Mouse (Mus musculus) embryonic facial prominence, embryonic 15.5 days (tissue): ENCODE results near the gene Emc3. TPM values are rescaled to one million over a fixed set of nuclear protein-coding genes. Genes with fewer than 3 reads are reported as not detected.
A peak's percentile ranks its signal among the peaks of the same experiment; 100 is the strongest.

Source experiments
- ATAC-seq: fragments of 200-750 bp; cut with Nextera tagmentation; 2 replicates; pipeline ENCODE4 v1.8.0; 2017; ENCODE audit warnings: low read depth, moderate TSS enrichment; ENCODE audit not compliant: insufficient number of reproducible peaks, low FRiP score, low TSS enrichment
- H3K27ac ChIP-seq: fragments of 300-500 bp; sonication (generic); replicated peaks from 2 replicates; pipeline ENCODE4 v1.5.1; 2015; ENCODE audit warnings: mild to moderate bottlenecking, inconsistent platforms
- H3K27me3 ChIP-seq: fragments of 300-500 bp; sonication (generic); 2 replicates; pipeline ENCODE4 v1.6.1; 2015; ENCODE audit warnings: inconsistent platforms
- H3K36me3 ChIP-seq: fragments of 300-500 bp; sonication (generic); 2 replicates; pipeline ENCODE4 v1.6.1; 2015; ENCODE audit warnings: mild to moderate bottlenecking, inconsistent platforms
- H3K4me1 ChIP-seq: fragments of 300-500 bp; sonication (generic); 2 replicates; pipeline ENCODE4 v1.6.1; 2015; ENCODE audit warnings: inconsistent platforms
- H3K4me2 ChIP-seq: fragments of 300-500 bp; sonication (generic); replicated peaks from 2 replicates; pipeline ENCODE4 v1.6.1; 2015; ENCODE audit warnings: mild to moderate bottlenecking, inconsistent platforms
- H3K4me3 ChIP-seq: fragments of 300-500 bp; sonication (generic); replicated peaks from 2 replicates; pipeline ENCODE4 v1.5.1; 2015; ENCODE audit warnings: mild to moderate bottlenecking, inconsistent platforms
- H3K9ac ChIP-seq: fragments of 300-500 bp; sonication (generic); 2 replicates; pipeline ENCODE4 v1.6.1; 2015; ENCODE audit warnings: inconsistent platforms
- H3K9me3 ChIP-seq: fragments of 300-500 bp; sonication (generic); replicated peaks from 2 replicates; pipeline ENCODE4 v1.6.1; 2016; ENCODE audit warnings: inconsistent platforms
- WGBS: fragments of 180-500 bp; shearing (Covaris S2); methylation state at CpG from one replicate; pipeline ENCODE4 v1.1.7; 2015; 5-methylcytosine and 5-hydroxymethylcytosine counted together
- polyA plus RNA-seq: library from polyadenylated mRNA; unstranded; fragments of >200 nt; fragmentation: Nextera tagmentation; extraction: Ambion mirVana; gene quantifications from 2 replicates; pipeline ENCODE4 v1.2.1, GENCODE M21; 2015

Gene Emc3
- polyA plus RNA-seq, 1 experiment from 2014 or later = 103 TPM

DNA sequence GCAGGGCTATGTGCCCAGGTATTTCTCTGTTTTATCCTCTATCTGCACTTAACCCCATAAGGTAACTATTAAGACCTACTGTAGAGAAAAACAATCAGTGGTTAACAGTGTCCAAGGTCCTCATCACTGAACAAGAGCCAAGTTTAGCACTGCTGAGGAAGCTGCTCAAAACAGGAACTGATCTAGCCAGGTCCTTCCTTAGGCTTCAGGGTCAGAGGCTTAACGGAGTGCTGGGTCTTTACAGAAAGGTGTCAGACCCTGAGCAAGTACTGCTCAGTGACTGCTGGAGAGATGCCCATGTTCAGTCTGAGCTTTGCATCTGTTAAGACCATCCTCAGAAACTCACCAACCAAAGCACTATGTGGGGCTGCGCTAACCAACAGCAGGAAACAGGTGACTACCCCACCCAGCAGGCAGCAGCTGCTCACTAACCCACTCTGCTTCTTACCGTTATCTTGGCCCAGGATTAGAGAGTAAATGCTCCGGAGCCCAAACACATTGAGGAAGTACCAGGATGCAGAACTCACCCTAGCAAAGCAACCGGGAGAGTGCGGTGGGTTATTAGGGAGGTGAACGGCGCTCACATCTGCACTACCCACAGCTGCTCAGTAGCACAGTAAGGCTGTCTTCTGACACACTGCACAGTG lies 13.9 kb downstream of the Emc3 start:
- H3K27me3 ChIP-seq = no peaks in the 10 kb centered on the region
- H3K4me3 ChIP-seq = no peak overlapping the region
- H3K36me3 ChIP-seq = peaks cover 90% of the 10 kb centered on the region
- ATAC-seq = no peak
- no peaks in the 10 kb centered on the region for H3K9me3 ChIP-seq
- H3K27ac ChIP-seq = no peak overlapping the region
- no peak overlapping the region for H3K9ac ChIP-seq
- H3K4me1 ChIP-seq = no peaks in the 10 kb centered on the region
- no peak overlapping the region for H3K4me2 ChIP-seq
- 87% methylated on average over 8 of the region's 8 CpGs for WGBS

DNA sequence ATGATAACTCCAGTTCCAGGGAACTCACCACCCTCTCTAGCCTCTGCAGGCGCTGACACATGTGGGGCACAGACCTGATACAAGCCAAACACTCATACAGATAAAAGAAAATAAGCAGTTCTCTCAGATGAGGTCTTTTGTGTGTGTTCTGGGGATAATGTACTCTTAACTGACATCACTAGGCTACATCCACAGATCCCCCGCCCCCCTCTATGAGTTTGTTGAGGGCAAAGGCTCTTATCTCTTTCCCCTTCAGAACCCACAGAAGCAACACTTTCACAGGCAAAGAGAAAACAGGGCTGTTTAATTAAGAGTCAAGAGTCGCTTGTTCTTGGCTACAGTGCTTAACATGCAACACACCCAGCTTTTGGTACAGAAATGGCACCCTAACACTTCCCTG lies 16.9 kb downstream of the Emc3 start:
- no peaks in the 10 kb centered on the region for H3K27me3 ChIP-seq
- ATAC-seq = no peak
- H3K27ac ChIP-seq = no peak overlapping the region
- peaks cover 72% of the 10 kb centered on the region for H3K36me3 ChIP-seq
- WGBS = 98% methylated on average over 3 of the region's 3 CpGs
- H3K4me2 ChIP-seq = no peak overlapping the region
- no peaks in the 10 kb centered on the region for H3K9me3 ChIP-seq
- H3K4me1 ChIP-seq = no peaks in the 10 kb centered on the region
- H3K4me3 ChIP-seq = no peak overlapping the region
- H3K9ac ChIP-seq = no peak overlapping the region

DNA sequence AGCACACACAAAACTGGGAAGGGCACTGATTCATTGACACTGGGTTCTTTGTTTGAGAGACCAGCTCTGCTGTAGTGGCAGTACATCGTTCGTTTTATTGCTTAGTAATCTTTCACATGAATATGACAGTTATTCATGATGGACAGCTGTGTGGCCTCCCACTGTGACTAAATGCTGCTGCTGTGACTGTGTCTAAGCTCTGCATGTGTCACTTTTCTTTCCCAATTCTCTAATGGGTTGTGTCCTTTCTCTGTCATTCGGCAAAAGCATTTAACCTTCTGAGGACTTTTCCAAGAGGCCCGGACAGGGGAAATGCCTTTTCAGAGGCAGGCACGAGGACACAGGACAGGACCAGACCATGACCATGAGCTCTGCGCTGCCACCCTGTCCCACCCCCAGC lies 17.5 kb downstream of the Emc3 start:
- H3K9me3 ChIP-seq = no peaks in the 10 kb centered on the region
- no peak for ATAC-seq
- no peaks in the 10 kb centered on the region for H3K4me1 ChIP-seq
- no peak overlapping the region for H3K27ac ChIP-seq
- no peak overlapping the region for H3K4me3 ChIP-seq
- H3K4me2 ChIP-seq = no peak overlapping the region
- 91% methylated on average over 6 of the region's 6 CpGs for WGBS
- no peaks in the 10 kb centered on the region for H3K27me3 ChIP-seq
- H3K36me3 ChIP-seq = peaks cover 65% of the 10 kb centered on the region
- no peak overlapping the region for H3K9ac ChIP-seq

DNA sequence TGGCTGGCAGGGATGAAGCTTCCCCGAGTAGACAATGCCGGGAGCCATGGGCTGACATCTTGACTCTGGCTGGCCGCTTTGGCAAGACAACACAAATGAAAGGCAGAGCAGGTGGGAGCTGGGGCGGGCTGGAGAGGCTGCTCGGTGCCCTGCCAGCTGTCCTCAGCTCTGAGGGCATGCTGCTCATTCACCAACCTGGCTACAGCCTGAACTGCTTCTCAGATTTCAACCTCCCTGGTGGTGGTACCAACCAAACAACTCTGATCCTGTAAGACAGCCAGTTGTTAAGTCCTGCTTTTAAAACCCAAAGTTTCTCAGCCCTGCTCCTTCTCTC lies 22.5 kb downstream of the Emc3 start:
- WGBS = 42% methylated on average over 5 of the region's 5 CpGs
- H3K27me3 ChIP-seq = no peaks in the 10 kb centered on the region
- no peaks in the 10 kb centered on the region for H3K4me1 ChIP-seq
- H3K4me2 ChIP-seq = no peak overlapping the region
- no peaks in the 10 kb centered on the region for H3K9me3 ChIP-seq
- peaks cover 15% of the 10 kb centered on the region for H3K36me3 ChIP-seq
- H3K9ac ChIP-seq = no peak overlapping the region
- ATAC-seq = peak; percentile 67
- H3K27ac ChIP-seq = peak overlapping the region; percentile 72
- H3K4me3 ChIP-seq = no peak overlapping the region

DNA sequence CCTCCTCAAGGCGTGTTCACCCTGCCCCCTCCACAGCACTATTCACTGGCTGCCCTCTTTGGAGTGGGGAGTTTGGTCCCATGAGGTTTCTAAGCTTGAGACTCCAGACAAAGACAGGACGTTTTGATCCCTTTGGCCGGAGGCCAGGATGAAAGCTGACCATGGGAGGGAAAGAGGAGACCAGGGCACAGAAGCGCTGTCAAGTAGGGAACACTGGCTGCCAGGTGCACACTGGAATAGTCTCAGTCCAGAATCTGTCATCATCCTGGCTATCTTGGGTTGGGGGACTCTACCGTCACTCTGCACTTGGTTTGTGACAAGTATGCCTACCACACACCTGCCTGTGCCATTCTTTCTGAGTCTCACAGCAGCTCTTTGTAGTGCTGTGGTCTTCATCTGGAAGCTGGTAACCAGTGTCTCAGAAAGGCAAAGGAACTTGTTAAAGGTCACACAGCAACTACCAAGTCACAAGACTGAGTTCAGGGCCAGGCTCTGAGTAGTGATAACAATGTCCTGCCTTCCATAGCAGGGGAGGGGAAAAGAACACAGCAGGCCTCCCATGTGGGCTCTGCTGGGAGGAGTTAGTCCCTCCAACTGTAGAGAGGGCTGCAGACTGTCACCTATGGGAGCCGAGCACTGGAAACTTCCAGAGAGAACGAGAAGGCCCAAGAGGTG lies 23.0 kb downstream of the Emc3 start:
- 54% methylated on average over 7 of the region's 7 CpGs for WGBS
- H3K4me2 ChIP-seq = no peak overlapping the region
- H3K27me3 ChIP-seq = no peaks in the 10 kb centered on the region
- H3K4me3 ChIP-seq = no peak overlapping the region
- H3K4me1 ChIP-seq = no peaks in the 10 kb centered on the region
- no peak overlapping the region for H3K9ac ChIP-seq
- peak overlapping the region; percentile 72 for H3K27ac ChIP-seq
- H3K36me3 ChIP-seq = peaks cover 10% of the 10 kb centered on the region; the same call in 1 of the 2 replicates
- peak; percentile 74; the same call in 1 of the 2 replicates for ATAC-seq
- no peaks in the 10 kb centered on the region for H3K9me3 ChIP-seq

DNA sequence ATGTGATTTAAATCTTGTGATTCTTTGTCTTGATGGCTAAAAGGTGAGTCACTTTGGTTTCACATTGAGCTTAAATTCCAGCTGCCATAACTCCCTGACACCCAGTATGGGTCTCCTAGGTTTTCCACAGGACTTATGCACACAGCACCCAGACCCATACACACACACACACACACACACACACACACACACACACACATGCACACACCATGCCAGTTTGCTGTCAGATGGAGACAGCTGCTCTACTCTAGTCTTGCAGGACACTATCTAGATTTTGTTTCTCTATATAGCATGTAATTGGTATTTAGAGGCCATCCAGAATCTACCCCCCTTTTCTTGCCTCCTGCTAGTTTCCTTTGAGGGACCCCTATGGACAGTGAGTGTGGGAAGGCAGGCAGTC lies 24.3 kb downstream of the Emc3 start:
- Histone ChIP-seq H3K4me1 (no peaks in the 10 kb centered on the region), H3K27me3 (no peaks in the 10 kb centered on the region), H3K4me3 (no peak overlapping the region), H3K9ac (no peak overlapping the region), H3K27ac (no peak overlapping the region), H3K36me3 (0 out of 2 replicates have a peak, but pooled peaks cover 5% of the 10 kb centered on the region), H3K9me3 (no peaks in the 10 kb centered on the region), H3K4me2 (no peak overlapping the region)
- no peak for ATAC-seq

DNA sequence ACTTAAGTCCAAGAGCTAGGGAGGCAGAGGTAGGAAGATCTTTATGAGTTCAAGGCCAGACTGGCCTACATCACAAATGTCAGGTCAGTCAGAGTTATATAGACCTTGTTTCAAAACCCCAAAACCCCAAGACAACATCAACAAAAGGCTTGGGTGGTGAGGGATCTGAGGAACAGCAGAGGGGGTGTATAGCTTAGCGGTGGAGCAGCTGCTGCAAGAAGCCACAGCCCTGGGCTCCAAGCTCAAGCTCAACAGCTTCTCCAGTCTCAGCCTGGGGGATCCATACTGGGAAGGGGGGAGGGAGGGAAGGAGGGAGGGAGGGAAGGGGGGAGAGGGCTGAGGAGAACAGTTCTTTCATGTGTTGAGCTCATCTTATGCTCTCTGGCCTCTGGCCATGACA lies 25.8 kb downstream of the Emc3 start:
- H3K9ac ChIP-seq = no peak overlapping the region
- H3K4me1 ChIP-seq = peaks cover 11% of the 10 kb centered on the region
- no peaks in the 10 kb centered on the region for H3K36me3 ChIP-seq
- no peaks in the 10 kb centered on the region for H3K9me3 ChIP-seq
- peaks cover 12% of the 10 kb centered on the region for H3K27me3 ChIP-seq
- 55% methylated on average over 1 of the region's 1 CpGs for WGBS
- ATAC-seq = no peak
- no peak overlapping the region for H3K4me3 ChIP-seq
- H3K4me2 ChIP-seq = no peak overlapping the region
- no peak overlapping the region for H3K27ac ChIP-seq

DNA sequence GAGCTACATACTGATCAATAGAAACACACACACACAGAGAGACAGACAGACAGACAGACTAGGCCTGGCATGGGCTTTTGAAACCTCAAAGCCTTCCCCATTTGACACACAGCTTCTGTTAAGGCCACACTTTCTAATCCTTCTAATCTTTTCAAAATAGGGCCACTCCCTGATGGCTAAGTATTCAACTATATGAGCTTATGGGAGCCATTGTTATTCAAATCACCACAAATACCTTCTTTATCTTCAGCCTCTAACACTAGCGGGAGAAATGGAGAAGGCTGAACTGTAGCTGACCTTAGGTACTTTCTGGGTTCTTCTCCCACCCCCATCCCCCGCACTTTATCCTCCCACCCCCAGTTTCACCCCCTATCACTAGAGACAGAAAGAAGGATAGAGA lies 28.7 kb downstream of the Emc3 start:
- WGBS = 76% methylated on average over 2 of the region's 2 CpGs
- Histone ChIP-seq H3K4me3 (no peak overlapping the region), H3K4me2 (no peak overlapping the region), H3K4me1 (peaks cover 11% of the 10 kb centered on the region), H3K9me3 (no peaks in the 10 kb centered on the region), H3K9ac (no peak overlapping the region), H3K27ac (no peak overlapping the region), H3K27me3 (peaks cover 15% of the 10 kb centered on the region), H3K36me3 (no peaks in the 10 kb centered on the region)
- no peak for ATAC-seq

DNA sequence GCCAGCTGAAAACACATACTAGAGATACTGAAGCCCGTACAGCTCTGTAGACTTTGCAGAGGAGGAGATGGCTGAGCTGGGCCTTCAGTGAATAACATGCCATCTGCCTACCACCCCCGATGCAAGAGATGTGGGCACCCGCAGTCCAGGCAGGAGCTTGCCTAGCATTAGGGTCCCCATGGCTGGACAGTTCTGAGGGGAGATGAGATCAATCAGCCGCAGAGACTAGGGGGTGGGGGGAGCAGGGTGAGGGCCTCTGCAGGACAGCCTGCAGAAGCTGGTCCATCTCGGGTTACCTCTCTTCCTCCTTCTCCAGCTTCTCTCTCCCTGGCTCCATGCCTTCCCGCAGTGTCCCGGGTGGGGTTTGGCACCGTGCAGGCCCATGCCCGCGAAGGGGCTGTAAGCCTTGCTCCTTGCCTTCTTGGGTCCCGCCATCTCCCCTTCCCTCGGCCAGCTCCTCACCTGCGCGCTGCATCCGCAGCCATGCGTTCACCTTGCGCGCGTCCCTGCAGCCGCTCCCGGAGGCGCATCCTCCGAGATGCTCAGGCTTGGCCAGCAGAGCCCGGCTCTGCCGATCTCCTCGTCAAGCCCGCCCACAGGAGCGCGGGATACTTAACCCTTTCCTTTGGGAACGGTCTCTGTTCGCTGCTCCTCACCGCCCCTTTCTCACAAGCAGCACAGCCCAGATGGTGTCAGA lies 29.9 kb downstream of the Emc3 start, which contains the start of gene Prrt3:
Gene Prrt3, minus strand, starts transcription at position 544 of the 697 bp plus-strand sequence.
- 0 out of 2 replicates have a peak within 1 kb of the TSS, but pooled peaks have one; percentile 9 for H3K9ac ChIP-seq
- peak within 1 kb of the TSS; percentile 47 for H3K4me3 ChIP-seq
- H3K4me1 ChIP-seq = peaks cover 11% of the 10 kb centered on the region
- no peaks in the 10 kb centered on the region for H3K9me3 ChIP-seq
- H3K27me3 ChIP-seq = peaks cover 15% of the 10 kb centered on the region
- H3K36me3 ChIP-seq = no peaks in the 10 kb centered on the region
- peak; percentile 64 for ATAC-seq
- WGBS = 1% methylated on average over 32 of the region's 32 CpGs
- peak within 1 kb of the TSS; percentile 77 for H3K4me2 ChIP-seq
- no peak within 1 kb of the TSS for H3K27ac ChIP-seq

DNA sequence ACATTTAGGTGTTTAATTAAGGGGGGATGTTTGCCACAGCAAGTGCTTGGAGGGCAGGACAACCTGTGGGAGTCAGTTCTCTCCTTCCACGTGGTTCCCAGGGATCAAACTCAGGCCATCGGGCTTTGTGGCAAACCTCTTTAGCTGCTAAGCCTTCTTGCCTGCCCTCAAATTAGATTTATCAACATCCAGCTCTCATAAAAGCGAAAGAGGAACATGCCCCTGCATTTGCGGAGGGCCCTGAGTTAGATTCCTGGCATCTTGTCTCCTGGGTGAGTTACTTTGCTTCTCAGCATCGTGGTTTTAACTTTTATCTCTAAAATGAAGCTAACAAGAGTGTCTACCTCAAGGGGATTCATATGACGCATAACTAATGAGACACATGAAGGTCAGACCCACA lies 32.1 kb downstream of the Emc3 start:
- H3K4me3 ChIP-seq = no peak overlapping the region
- no peaks in the 10 kb centered on the region for H3K36me3 ChIP-seq
- H3K4me2 ChIP-seq = no peak overlapping the region
- H3K27ac ChIP-seq = no peak overlapping the region
- H3K9ac ChIP-seq = no peak overlapping the region
- peaks cover 20% of the 10 kb centered on the region for H3K4me1 ChIP-seq
- 60% methylated on average over 6 of the region's 6 CpGs for WGBS
- peaks cover 29% of the 10 kb centered on the region for H3K27me3 ChIP-seq
- ATAC-seq = no peak
- no peaks in the 10 kb centered on the region for H3K9me3 ChIP-seq

DNA sequence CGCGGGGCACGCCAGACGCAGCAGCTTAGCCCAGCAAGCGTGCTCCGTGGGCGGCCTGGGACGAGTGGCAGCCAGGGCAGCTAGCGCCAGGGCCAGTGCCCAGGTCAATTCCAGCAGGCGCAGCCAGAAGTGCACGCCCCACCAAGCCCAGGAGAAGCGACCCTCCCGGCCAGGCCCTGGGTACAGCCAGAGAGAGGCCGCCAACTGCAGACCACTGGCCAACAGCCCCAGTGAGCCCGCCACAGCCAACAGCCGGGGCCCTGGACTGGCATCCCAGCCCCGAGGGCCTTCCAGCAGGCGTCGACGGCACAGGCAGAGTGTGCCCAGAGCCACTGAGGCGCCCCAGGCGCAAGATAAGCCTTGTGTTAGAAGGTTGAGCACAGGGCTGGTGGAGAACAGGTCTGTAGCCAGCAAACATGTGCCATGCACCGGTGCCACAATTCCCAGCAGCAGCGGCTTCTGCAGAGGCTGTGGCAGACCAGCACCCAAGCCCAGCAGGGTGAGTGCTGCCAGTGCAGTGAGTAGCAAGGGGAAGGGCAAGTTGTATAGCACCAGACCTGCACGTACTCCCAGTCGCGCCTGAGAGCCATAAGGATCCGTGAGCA lies 36.3 kb downstream of the Emc3 start:
- Histone ChIP-seq H3K9me3 (no peaks in the 10 kb centered on the region), H3K27me3 (peaks cover 15% of the 10 kb centered on the region), H3K4me3 (peak overlapping the region; percentile 51), H3K27ac (no peak overlapping the region), H3K36me3 (no peaks in the 10 kb centered on the region), H3K4me2 (peak overlapping the region; percentile 75), H3K9ac (peak overlapping the region; percentile 10), H3K4me1 (peaks cover 13% of the 10 kb centered on the region)
- no peak for ATAC-seq
- WGBS = 50% methylated on average over 28 of the region's 28 CpGs
